Mouse (Mus musculus) G1E (cell line): ENCODE measurements around the gene Ddx20. TPM values are rescaled to one million over a fixed set of nuclear protein-coding genes. Genes with fewer than 3 reads are reported as not detected.

Experiments used
- ATAC-seq: 2 replicates; pipeline ENCODE4 v1.8.0; 2016; ENCODE audit warnings: mild to moderate bottlenecking; ENCODE audit not compliant: insufficient number of reproducible peaks, poor library complexity, low FRiP score, severe bottlenecking; ENCODE audit errors: extremely low read depth
- DNase-seq: peaks from one replicate; pipeline ENCODE4 v3.0.0; 2012; ENCODE audit warnings: low spot score
- H3K27me3 ChIP-seq: 2 replicates; pipeline ENCODE4 v1.6.1; 2012; ENCODE audit warnings: mild to moderate bottlenecking, low read length, inconsistent platforms; ENCODE audit not compliant: insufficient read depth
- H3K36me3 ChIP-seq: replicated peaks from 2 replicates; pipeline ENCODE3; 2012; ENCODE audit warnings: mild to moderate bottlenecking, inconsistent platforms
- H3K4me1 ChIP-seq: 2 replicates; pipeline ENCODE4 v1.6.1; 2012; ENCODE audit warnings: low read depth, low read length, inconsistent platforms, mixed read lengths; ENCODE audit not compliant: insufficient read depth
- H3K4me3 ChIP-seq: 2 replicates; pipeline ENCODE4 v1.5.1; 2012; ENCODE audit warnings: low read depth, mild to moderate bottlenecking, inconsistent platforms, low read length, moderate library complexity, mixed read lengths
- H3K9me3 ChIP-seq: replicated peaks from 2 replicates; pipeline ENCODE4 v1.6.1; 2012; ENCODE audit warnings: inconsistent platforms
- CTCF ChIP-seq: IDR thresholded peaks from 2 replicates; pipeline ENCODE4 v1.5.1; 2012; ENCODE audit warnings: low read depth, low read length, inconsistent platforms, mixed read lengths
- GATA1 ChIP-seq: IDR thresholded peaks from 2 replicates; pipeline ENCODE4 v1.6.1; 2012; ENCODE audit warnings: borderline replicate concordance, low read length, inconsistent platforms, mixed read lengths
- GATA2 ChIP-seq: IDR thresholded peaks from 2 replicates; pipeline ENCODE4 v1.6.1; 2012; ENCODE audit warnings: low read depth, low read length, inconsistent platforms, borderline replicate concordance
- POLR2AphosphoS5 ChIP-seq: IDR thresholded peaks from 2 replicates; pipeline ENCODE4 v1.6.1; 2012; ENCODE audit warnings: low read depth, low read length, inconsistent platforms; ENCODE audit not compliant: insufficient replicate concordance
- TAL1 ChIP-seq: conservative IDR thresholded peaks from 2 replicates; pipeline ENCODE4 v1.6.1; 2012; ENCODE audit warnings: low read depth, low read length, inconsistent platforms, mixed read lengths
- polyA plus RNA-seq: library from polyadenylated mRNA; stranded (reverse); fragments of >175 nt; gene quantifications from 2 replicates; pipeline ENCODE4 v1.2.3, GENCODE M21; 2012
- total RNA-seq, 2 experiments: library from RNA; stranded (forward) in 1 of 2; stranded (reverse) in 1 of 2; fragments of 200-1000 nt in 1 of 2; fragments of >200 nt in 1 of 2; fragmentation: Nextera tagmentation in 1 of 2; gene quantifications; 2 replicates each; pipeline ENCODE4 v1.2.3; 2014 to 2017

Gene Ddx20
- total and polyA plus RNA-seq, 3 experiments, result 13.9 to 70.5 (median 34.1) TPM

DNA sequence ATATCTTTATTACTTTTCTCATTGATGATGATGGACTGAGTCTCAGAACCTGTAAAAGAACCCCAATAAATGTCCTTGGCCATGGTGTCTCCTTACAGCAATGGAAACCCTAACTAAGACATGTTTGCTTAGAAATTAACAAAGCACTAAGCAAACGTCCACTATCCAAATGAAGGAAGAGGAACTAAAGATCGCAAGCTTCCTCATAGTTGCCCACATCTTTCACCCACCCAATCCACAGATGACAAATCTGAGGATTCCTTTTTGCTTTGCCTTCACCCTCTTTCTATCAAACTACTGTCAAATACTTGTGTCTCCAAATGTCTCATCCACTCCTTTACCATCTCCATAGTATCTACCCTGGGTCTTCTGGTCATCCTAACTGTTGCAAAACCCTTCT is 1.2 kb upstream of the Ddx20 start:
- H3K27me3 ChIP-seq, result peaks cover 5% of the 10 kb centered on the region; the same call in 1 of the 2 replicates
- H3K4me3 ChIP-seq, result no peak overlapping the region
- peaks cover 23% of the 10 kb centered on the region for H3K4me1 ChIP-seq
- no peaks in the 10 kb centered on the region for H3K9me3 ChIP-seq
- DNase-seq (no peak), ATAC-seq (no peak)
- TF ChIP-seq TAL1 (no peak), GATA2 (no peak)
- H3K36me3 ChIP-seq, result peaks cover 15% of the 10 kb centered on the region

DNA sequence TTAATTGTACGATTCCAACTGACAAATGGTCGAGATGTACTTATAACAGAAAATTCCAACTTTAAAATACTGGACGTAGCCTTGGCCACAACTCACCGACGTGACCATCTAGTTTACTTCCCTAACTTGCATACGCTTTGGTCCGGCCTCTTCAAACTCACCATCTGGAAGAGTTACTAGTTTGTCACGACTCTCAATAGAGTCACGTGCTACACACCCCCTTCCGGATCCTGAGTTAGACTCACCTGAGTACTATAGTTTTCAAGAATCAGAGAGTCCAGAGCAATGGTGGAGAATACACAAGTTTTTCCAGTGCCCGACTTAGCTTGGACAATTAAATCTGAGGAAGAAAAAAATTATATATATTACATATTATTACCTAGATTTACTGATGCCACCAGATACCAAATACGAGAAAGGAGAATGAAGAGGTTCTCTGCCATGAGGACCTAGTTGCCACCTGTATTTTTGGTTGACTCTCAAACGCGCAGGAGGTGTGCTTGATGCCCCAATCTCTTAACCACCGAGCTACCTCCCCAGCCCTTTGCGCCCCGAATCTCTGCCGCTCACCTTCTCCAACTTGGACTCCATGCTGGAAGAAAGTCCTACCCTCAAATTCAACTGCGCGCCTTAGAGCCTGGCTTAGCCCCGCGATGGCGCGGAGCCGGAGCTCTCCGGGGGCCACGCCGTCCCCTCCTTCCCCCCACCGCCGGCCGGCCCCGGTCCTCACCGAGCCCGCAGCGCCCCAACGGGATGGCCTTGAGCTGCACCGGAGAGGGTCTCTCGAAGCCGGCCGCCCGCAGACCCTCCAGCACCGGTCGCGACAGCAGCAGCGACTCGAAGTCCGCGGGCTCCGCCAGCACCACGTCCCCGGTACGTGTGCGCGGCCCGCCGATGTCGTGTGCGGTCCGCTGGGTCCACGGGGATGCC is 715 bp downstream of the Ddx20 start:
- peak overlapping the region; percentile 98 for H3K4me3 ChIP-seq
- ATAC-seq, result no peak
- no peak for TF ChIP-seq TAL1
- TF ChIP-seq GATA2, result no peak
- no peak for TF ChIP-seq CTCF
- no peak for TF ChIP-seq POLR2AphosphoS5
- no peak for TF ChIP-seq GATA1
- H3K36me3 ChIP-seq, result peaks cover 32% of the 10 kb centered on the region
- peaks cover 18% of the 10 kb centered on the region for H3K4me1 ChIP-seq
- H3K27me3 ChIP-seq, result no peaks in the 10 kb centered on the region
- DNase-seq, result peak; percentile 41
- no peaks in the 10 kb centered on the region for H3K9me3 ChIP-seq

DNA sequence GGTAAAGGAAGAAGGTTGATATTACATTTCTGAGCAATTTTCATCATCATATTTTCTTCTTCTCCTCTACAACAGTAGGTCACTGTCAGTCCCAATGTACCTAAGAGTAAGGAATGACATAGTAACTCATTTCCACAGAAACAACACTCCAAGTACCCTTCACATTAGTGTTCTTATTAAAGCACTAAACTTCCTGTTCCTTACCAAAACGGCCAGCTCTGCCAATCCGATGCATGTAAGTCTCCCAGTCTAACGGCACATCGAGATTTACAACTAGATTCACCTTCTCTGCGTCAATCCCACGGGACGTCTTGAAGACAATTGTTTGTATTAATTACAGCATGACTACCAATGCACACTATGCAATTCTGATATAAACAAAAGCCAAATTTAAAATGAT is 7.0 kb downstream of the Ddx20 start:
- Histone ChIP-seq H3K9me3 (no peaks in the 10 kb centered on the region), H3K36me3 (peaks cover 82% of the 10 kb centered on the region), H3K4me3 (no peak overlapping the region), H3K27me3 (no peaks in the 10 kb centered on the region), H3K4me1 (peaks cover 2% of the 10 kb centered on the region; the same call in 1 of the 2 replicates)
- no peak for DNase-seq
- TF ChIP-seq TAL1, result no peak
- no peak for TF ChIP-seq CTCF
- no peak for TF ChIP-seq GATA1
- no peak for TF ChIP-seq GATA2
- TF ChIP-seq POLR2AphosphoS5, result no peak
- no peak for ATAC-seq

DNA sequence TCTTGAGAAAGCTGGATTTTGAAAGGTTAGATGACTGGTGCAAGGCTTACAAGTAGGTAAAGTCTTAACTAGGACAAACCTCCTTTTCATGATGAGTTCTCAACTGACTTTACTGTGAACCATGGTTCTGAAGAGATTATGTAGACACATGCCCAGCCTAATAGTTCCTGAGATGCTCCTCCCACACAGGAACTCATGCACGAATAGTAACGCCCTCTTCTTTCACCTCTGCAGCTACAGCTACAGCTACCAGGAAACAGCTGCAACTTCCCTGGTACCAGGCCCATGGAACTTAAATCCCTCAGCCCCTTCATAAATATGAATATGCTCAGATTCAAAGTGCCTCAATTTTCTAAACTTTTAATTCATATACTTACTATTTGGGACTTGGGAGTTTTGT is 11.4 kb downstream of the Ddx20 start:
- peak; percentile 38; the same call in 1 of the 2 replicates for ATAC-seq

DNA sequence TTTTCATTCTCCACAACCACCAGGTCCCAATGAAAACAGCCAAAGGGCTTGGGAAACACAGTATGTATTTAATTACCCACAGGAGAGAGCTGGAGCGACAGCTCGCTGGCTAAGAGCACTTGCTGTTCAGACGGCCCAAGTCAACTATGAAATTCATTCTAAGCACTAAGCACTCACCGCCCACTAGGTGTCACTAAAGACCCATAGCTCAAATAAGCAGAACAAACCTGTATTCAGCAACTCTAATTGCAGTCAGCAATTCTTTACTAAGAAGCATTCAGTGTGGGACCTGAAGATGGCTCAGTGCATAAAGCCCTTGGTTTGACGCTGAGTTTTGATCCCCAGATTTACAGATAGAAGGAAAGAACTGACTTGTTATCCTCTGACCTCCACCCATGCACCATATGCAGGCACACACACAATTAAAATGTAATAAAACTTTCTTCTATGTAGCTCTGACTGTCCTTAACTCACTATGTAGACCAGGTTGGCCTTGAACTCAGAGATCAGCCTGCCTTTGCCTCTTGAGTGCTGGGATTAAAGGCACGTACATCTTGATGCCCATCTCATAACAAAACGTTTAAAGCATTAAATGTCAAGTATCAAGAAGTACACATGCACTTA is 12.7 kb downstream of the Ddx20 start:
- no peaks in the 10 kb centered on the region for H3K9me3 ChIP-seq
- H3K36me3 ChIP-seq, result peaks cover 37% of the 10 kb centered on the region
- peak; percentile 64 for ATAC-seq
- H3K4me1 ChIP-seq, result peaks cover 2% of the 10 kb centered on the region; the same call in 1 of the 2 replicates
- TF ChIP-seq POLR2AphosphoS5 (no peak), CTCF (peak; percentile 87)
- peak; percentile 49 for DNase-seq
- H3K4me3 ChIP-seq, result no peak overlapping the region
- peaks cover 14% of the 10 kb centered on the region for H3K27me3 ChIP-seq

More for the DNA sequence above, 11.4 kb downstream of the Ddx20 start:
- peaks cover 2% of the 10 kb centered on the region; the same call in 1 of the 2 replicates for H3K4me1 ChIP-seq
- no peak for TF ChIP-seq GATA1
- no peak for TF ChIP-seq POLR2AphosphoS5
- no peak for TF ChIP-seq TAL1
- no peak for TF ChIP-seq CTCF
- no peak for DNase-seq
- no peak overlapping the region for H3K4me3 ChIP-seq
- H3K36me3 ChIP-seq, result peaks cover 50% of the 10 kb centered on the region
- H3K27me3 ChIP-seq, result peaks cover 4% of the 10 kb centered on the region; the same call in 1 of the 2 replicates
- no peaks in the 10 kb centered on the region for H3K9me3 ChIP-seq

DNA sequence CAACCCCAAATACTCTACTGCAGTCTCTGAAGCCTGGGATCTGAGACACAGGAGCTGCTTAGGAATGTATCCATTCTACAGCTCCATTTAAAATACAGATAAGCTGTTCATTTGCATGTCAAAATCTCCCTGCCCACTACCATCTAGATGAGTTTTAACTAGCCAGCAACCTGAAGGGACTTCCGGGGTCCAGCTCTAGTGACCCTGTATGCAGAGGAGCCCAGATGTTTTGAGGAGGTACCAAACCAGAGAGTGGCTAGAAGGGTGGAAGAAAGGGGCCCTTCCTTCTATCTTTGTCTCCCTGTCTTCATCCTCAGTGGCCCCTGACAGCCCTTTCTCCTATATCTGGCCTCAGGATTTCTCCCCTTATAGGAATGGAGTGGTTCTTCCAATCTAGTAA is 16.6 kb downstream of the Ddx20 start:
- H3K4me3 ChIP-seq, result no peak overlapping the region
- no peaks in the 10 kb centered on the region for H3K9me3 ChIP-seq
- TF ChIP-seq TAL1 (no peak), GATA2 (no peak), CTCF (no peak), GATA1 (no peak), POLR2AphosphoS5 (no peak)
- DNase-seq (no peak), ATAC-seq (no peak)
- peaks cover 22% of the 10 kb centered on the region for H3K27me3 ChIP-seq
- peaks cover 5% of the 10 kb centered on the region for H3K36me3 ChIP-seq
- H3K4me1 ChIP-seq, result peaks cover 4% of the 10 kb centered on the region; the same call in 1 of the 2 replicates

DNA sequence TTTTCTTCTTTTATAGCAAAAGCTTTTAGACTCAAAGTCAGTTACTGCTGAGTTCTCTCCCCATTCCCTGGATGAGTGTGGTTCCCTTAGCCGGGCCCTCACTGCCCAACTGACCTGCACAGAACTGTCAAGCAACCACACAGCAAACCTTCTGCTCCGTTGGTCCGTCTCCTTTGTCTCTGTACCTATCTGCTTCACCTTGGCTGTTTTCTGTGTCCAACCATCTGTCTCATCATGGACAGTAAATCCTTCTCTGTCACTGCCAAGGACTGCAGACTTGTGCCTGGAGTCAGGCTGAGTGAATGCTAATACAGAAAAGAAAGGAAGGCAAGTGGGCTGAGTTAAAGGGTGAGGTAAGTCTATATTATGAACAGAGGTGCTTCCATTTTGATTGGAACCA is 17.6 kb downstream of the Ddx20 start:
- peaks cover 1% of the 10 kb centered on the region for H3K36me3 ChIP-seq
- no peak for TF ChIP-seq GATA1
- no peak for DNase-seq
- ATAC-seq, result no peak
- no peaks in the 10 kb centered on the region for H3K9me3 ChIP-seq
- no peak overlapping the region for H3K4me3 ChIP-seq
- peaks cover 27% of the 10 kb centered on the region for H3K27me3 ChIP-seq
- peaks cover 7% of the 10 kb centered on the region; the same call in 1 of the 2 replicates for H3K4me1 ChIP-seq
